Mouse (Mus musculus) CH12F3 (cell line): ENCODE measurements around the gene Cdcp2.

ENCODE experiments used
- in situ Hi-C: fragments of 300-500 bp; cut with MboI; formaldehyde crosslinking; loops from 2 replicates; pipeline ENCODE4 v1.14.3; 2020; ENCODE audit warnings: low sequenced_read_pairs

Gene Cdcp2

DNA sequence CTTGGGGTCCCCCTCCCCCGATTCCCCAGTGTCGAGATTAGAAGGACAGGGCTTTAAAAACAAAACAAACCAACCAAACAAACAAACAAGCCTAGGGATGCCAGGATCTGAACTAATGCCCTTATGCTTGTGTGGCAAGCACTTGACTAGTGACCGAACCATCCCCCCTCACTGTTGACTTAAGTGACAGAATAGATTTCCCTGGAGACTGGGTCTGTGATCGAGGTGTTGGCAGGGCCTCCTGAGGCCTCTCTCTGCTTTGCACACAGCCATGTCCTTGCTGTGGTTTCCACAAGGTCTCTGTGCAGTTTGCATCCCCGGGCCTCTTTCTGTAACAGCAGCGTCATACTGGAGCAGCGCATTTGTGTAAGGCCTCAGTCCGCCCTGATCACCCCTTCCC is 32.7 kb downstream of the Cdcp2 start:
- in situ Hi-C loops: no loop called here

DNA sequence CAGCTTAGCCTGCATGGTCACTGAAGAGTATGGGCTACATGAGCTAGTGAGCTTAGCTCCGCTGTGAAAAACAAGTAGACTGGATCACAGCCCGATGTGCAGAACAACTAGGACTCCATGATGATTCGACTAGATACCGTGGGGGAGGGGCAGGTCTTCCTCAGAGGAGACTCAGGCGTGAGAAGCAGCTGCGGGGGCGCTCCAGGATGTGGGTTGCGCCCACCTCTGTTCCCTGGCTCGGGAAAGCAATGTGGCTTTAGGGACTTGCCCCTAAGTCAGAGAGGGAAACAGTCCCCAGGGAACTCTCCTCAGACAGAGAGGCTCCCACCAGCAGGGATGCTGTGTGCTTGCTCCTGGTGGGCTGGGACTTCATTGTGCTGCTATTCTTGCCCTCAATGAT is 33.8 kb downstream of the Cdcp2 start:
- in situ Hi-C loops: no loop called here

- in situ Hi-C loops: no loop called here
These were observed 38.2 kb downstream of the Cdcp2 start for GRCm38 (mm10) chr4:107134891-107135290.

DNA sequence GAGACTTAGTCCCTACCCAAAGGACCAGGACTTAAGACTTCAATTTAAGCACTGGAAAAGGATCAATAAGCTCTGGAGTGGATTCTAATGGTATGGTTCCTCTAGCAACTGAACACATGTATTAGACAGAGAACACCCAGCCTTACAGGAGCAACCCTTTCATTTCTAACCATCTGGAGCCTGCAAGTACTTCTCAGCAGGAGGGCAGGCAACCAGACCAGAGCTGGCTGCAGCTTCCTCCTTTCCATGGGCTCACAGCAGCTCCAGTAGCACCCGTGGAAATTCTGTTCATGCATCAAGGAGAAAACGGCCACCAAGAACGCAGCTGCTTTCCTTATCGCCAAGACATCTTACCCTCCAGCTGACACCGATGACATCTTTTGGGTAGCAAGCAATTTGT is 39.0 kb downstream of the Cdcp2 start:
- in situ Hi-C loops: no loop called here

DNA sequence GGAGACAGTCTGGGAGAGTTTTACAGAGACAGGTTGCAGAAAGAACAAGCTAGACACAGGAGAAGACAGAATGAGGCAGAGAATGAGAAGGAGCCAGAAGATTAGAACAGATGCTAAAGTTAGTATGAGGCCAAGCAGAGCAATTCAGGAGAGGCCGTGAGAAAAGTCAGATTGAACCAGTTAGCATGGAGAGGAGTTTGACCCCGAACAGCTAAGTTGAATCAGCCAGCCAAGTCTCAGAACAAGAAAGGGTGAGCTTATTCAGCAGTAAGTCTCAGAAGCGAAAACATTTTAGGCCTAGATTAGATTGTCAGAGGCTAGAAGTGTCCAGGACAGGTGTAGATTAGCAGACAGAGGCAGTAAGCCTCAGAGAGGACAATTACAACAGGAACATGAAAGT is 39.8 kb downstream of the Cdcp2 start:
- in situ Hi-C loops: no loop called here

DNA sequence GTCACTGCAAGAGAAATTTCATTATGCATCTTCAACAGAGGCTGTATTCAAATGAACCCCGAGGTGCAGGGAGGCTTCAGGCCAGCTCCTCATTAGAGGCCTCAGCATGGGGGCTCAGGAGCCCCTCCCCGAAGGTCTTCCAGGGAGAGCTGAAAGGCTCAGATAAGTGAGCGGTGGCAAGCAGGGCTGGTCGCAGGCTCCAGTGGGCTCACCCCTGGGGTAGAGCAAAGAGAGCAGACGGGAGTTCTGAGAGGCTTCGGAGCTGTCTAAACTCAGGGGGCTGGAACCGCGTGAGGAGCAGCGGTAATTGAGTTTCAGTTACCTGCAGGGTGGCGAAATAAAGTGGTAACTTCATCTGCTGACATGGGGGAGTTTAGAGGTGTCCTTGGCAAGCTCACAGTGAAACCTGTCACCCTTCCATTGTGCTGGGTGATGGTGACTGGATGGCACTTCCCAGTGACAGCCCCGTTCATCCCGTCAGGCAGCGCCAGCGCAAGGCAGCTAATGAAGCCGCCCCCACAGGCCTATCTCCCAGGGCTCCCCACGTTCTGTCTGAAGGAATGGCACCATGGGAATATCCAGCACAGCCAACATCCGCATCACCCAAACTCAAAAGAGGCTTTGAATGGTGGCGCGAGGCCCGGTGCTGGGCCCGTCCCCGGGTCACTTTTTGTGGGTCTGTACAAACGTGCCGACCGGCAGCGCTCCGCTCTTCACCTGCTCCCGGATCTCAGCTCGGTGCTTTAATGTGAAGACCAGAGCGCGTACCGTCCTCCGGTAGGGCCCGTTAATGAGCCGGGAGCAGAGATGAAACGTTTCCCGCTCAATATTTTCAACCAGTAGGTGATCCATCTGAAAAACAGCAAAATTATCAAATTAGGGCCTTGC is 42.5 kb downstream of the Cdcp2 start:
- in situ Hi-C loops: no loop called here

DNA sequence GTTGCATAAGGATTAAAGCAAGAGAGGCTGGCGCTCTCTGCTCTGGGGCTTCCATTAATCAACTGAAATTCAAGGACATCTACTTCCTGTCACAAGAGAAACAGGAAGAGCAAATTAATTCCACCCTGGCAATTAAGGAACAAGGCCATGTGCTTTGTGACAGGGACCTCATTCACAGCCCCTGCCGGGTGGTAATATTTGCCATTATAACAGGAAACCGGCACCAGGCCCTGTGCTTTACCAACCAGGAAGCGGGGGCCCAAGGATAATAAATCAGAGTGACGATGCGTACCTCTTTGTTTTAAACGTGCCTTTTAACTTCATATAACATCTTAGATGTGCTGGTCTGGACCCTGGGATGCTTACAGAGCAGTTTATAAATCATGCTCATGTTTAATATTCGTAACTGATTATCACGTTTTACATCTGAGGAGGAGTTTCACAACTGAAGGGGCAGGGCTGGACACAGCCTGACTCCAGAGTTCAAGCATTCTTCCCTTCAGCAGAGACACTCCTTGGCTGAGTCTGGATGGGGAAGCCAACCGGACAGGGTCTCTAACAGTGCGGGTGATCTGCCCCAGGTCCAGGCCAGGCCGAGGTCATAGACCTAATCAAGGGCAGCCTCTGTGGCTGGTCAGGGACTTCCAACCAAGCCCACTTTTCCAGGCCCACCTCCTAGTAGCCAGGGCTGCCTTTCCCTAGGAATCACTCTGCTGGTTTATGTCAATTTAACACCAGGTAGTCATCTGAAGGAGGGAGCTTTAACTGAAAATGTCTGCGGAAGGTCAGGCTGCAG is 43.3 kb downstream of the Cdcp2 start:
- in situ Hi-C loops: no loop called here

DNA sequence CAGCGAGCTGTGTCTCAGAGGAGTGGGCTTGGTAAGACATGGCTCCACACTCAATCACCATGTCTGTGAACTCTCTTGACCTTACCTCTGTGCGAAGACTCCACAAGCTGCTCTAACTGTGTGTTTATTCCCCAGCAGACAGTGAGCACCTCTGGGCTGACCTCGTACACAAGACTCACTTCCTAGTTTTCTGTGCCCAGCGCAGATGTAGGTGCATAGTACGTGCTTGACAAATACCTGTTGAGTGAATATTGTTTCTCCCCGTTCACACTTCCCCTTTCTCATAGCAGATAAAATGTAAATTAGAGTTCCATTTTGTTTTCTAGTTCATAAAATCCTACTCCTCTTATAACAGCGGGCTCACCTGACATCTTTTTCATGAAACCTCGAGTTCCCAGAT is 46.8 kb downstream of the Cdcp2 start:
- in situ Hi-C loops: no loop called here

DNA sequence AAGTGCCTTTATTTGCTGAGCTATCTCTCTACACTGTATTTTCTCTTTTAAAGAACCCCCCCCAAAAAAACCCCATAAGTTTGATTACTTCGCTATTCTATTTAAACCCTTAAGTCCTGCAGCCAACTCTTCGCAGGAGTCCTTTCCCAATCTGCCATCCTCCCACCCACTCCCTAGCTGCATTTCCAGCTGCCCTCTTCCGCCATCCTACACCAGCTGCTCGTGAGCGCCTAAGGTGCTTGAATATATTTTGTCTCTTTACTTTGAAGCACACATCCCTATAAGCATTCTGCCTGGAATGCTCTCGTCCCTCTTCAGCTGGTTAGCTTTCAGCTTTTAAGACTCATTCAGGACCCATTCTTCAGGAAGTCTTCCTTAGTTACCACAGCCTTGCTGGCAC is 54.3 kb downstream of the Cdcp2 start:
- in situ Hi-C loops: loop anchor here (25.0 kb wide), 1 partner anchor 314 kb away; no protein-coding TSS in a partner anchor

- in situ Hi-C loops: loop anchor here (25.0 kb wide), 1 partner anchor 315 kb away; no protein-coding TSS in a partner anchor
These were observed 55.9 kb downstream of the Cdcp2 start for GRCm38 (mm10) chr4:107152571-107152970.

- in situ Hi-C loops: loop anchor here (25.0 kb wide), 1 partner anchor 320 kb away; no protein-coding TSS in a partner anchor
These were observed 60.3 kb downstream of the Cdcp2 start for GRCm38 (mm10) chr4:107156983-107157401.

DNA sequence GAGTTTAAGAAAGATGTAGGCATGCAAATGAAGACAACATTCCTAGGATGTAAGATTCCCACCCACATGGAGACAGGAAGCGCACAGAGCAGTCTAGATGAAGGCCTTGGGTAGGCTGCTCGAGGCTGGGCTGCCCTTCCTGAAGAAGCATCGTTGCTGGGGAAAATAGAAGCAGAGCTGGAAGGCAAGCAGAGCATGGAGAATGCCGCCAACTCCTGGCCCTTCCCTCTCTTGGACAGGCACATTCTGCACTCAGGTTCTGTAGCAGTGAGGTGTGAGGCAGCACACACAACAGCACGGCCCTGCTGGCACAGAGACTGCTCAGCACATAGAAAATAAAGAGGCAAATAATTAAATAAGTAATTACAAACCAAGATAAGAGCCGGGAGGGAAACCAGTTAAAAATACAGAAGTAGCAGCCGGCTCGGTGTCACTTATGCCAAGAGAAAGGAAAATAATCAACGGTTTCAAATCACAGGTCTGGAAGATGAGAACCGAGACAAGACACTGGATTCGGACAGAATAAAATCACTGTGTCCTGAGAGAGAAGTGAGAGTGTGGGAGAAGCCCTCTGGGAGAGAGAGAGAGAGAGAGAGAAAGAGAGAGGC is 62.6 kb downstream of the Cdcp2 start:
- in situ Hi-C loops: loop anchor here (25.0 kb wide), 1 partner anchor 322 kb away; no protein-coding TSS in a partner anchor

- in situ Hi-C loops: loop anchor here (25.0 kb wide), 1 partner anchor 323 kb away; no protein-coding TSS in a partner anchor
These were observed 63.5 kb downstream of the Cdcp2 start for GRCm38 (mm10) chr4:107160181-107160580.
